Mouse (Mus musculus): Measurements from ENCODE around the gene Olfr772.
A peak's percentile ranks its signal among the peaks of the same experiment; 100 is the strongest.
"Not testable (repeated sequence)": the region's sequence is repeated elsewhere in the genome, so short reads cannot be mapped to it uniquely, and the experiment has no call there.

The Olfr772 gene

GRCm38 (mm10) chr10:129177821-129178220, at the start of gene Olfr772:
TSS of gene Olfr772 (minus strand) at chr10:129177921.
- DNase-seq, result not testable (repeated sequence)

- DNase-seq, result not testable (repeated sequence)
Measured at GRCm38 (mm10) chr10:129187319-129187718, 9.6 kb upstream of the Olfr772 start, which contains the start of gene Olfr773. TSS of gene Olfr773 (minus strand) at chr10:129187419.

GRCm38 (mm10) chr10:129164651-129165050, 13.1 kb downstream of the Olfr772 start, which contains the start of gene Olfr771:
TSS of gene Olfr771 (minus strand) at chr10:129164751.
- no peak for DNase-seq

GRCm38 (mm10) chr10:129138898-129139297, 38.8 kb downstream of the Olfr772 start, which contains the start of gene Olfr770:
TSS of gene Olfr770 (minus strand) at chr10:129138998.
- peak in 1 of 2 experiments; percentile 3 for DNase-seq

Data from cerebellum, postnatal 10 days (tissue).